Mouse (Mus musculus): ENCODE measurements around the gene Ly6g6d. TPM values are rescaled to one million over a fixed set of nuclear protein-coding genes. Genes with fewer than 3 reads are reported as not detected.

Ly6g6d gene
- total RNA-seq, 1 experiment, result 1.6 TPM

- in situ Hi-C loops (cut with MboI; ENCODE audit: low sequenced_read_pairs in 2 of 2, unreplicated experiment in 2 of 2), result no loop called here
- Histone ChIP-seq H3K4me1 (ENCODE audit: control insufficient read depth in 2 of 2, insufficient read depth in 2 of 2, low read length in 2 of 2, poor library complexity in 1 of 2) (peaks cover 0 to 2% of the 10 kb centered on the region in 2 experiments; a peak in 1 of 4 replicates), H3K36me3 (ENCODE audit: control insufficient read depth, insufficient read depth, low read length, poor library complexity, severe bottlenecking) (peaks cover 4% of the 10 kb centered on the region; the same call in 1 of the 2 replicates), H3K27ac (ENCODE audit: insufficient read depth, low read depth, low read length, poor library complexity, severe bottlenecking) (peak within 1 kb of the TSS; percentile 74; the same call in 1 of the 2 replicates), H3K9ac (ENCODE audit: insufficient read depth, low read depth, low read length, poor library complexity, severe bottlenecking) (peak within 1 kb of the TSS; percentile 97), H3K9me3 (ENCODE audit: control insufficient read depth, insufficient read depth, low read depth, low read length) (no peaks in the 10 kb centered on the region), H3K4me3 (ENCODE audit: insufficient read depth in 1 of 2, low read depth in 1 of 2, low read length in 2 of 2, poor library complexity in 1 of 2, severe bottlenecking in 1 of 2) (peak within 1 kb of the TSS; percentile 74 to 85)
- TF ChIP-seq MAFK (IDR thresholded peaks at IDR 0.05; ENCODE audit: insufficient read depth, low read depth, low read length) (no peak), CHD2 (IDR thresholded peaks at IDR 0.05; ENCODE audit: low read depth, low read length) (no peak), ZNF384 (IDR thresholded peaks at IDR 0.05; ENCODE audit: low read depth, low read length) (0 out of 2 replicates have a peak, but pooled peaks have one; percentile 43), HCFC1 (IDR thresholded peaks at IDR 0.05; ENCODE audit: borderline replicate concordance, insufficient read depth, low read length) (no peak), ZC3H11A (IDR thresholded peaks at IDR 0.05; ENCODE audit: borderline replicate concordance, low read depth, low read length) (no peak)
- peak; percentile 81 for DNase-seq (ENCODE audit: low read depth, low spot score)
These were observed 11.2 kb upstream of the Ly6g6d start, which contains the start of gene Abhd16a for GRCm38 (mm10) chr17:35088825-35089644. Abhd16a (plus strand) TSS chr17:35089263.

GRCm38 (mm10) chr17:35088151-35088550, 10.3 kb upstream of the Ly6g6d start:
- Histone ChIP-seq H3K27ac (ENCODE audit: insufficient read depth, low read depth, low read length, poor library complexity, severe bottlenecking) (no peak overlapping the region), H3K9me3 (ENCODE audit: control insufficient read depth, insufficient read depth, low read depth, low read length) (no peaks in the 10 kb centered on the region), H3K4me3 (ENCODE audit: insufficient read depth in 1 of 2, low read depth in 1 of 2, low read length in 2 of 2, poor library complexity in 1 of 2, severe bottlenecking in 1 of 2) (no peak overlapping the region), H3K36me3 (ENCODE audit: control insufficient read depth, insufficient read depth, low read length, poor library complexity, severe bottlenecking) (peaks cover 4% of the 10 kb centered on the region; the same call in 1 of the 2 replicates), H3K9ac (ENCODE audit: insufficient read depth, low read depth, low read length, poor library complexity, severe bottlenecking) (no peak overlapping the region), H3K4me1 (ENCODE audit: control insufficient read depth in 2 of 2, insufficient read depth in 2 of 2, low read length in 2 of 2, poor library complexity in 1 of 2) (peaks cover 0 to 2% of the 10 kb centered on the region in 2 experiments; a peak in 1 of 4 replicates)
- TF ChIP-seq ZNF384 (IDR thresholded peaks at IDR 0.05; ENCODE audit: low read depth, low read length) (peak; percentile 54), HCFC1 (IDR thresholded peaks at IDR 0.05; ENCODE audit: borderline replicate concordance, insufficient read depth, low read length) (no peak)
- no peak for DNase-seq (ENCODE audit: low read depth, low spot score)
- in situ Hi-C loops (cut with MboI; ENCODE audit: low sequenced_read_pairs in 2 of 2, unreplicated experiment in 2 of 2), result no loop called here

DNA sequence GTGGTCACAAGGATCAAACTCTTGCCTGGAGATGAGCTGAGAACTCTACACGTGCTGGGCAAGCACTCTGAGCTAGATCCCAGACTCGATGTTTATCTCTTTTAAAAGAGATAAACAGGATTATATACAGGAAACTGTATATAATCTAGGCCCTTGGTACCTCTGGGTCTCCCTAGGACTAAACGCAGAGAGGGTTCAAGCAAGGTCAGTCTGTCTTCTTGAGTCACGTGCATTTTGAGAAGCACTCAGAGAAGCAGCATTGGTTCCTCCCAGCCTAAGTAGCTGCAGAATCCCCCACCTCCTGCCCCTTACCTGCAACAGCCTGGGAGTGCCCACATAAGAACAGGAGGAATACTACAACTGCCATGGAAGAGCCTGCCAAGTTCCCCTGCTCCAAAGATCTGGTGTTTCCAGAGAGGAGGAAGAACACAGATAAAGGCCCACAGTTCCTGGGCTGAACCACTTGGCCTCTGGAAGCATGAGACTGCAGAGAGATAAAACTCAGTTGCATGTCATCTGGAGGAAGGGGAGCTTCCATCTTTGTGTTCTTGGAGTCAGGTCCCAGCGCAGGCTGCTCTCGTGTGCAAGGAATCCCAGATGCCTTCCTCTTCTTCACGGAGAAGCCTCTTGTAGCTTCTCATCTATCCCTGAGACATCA, 7.5 kb upstream of the Ly6g6d start, which contains the start of gene Ly6g6f:
Gene Ly6g6f (minus strand): TSS at position 403 of the 658 bp plus-strand sequence.
- in situ Hi-C loops (cut with MboI; ENCODE audit: low sequenced_read_pairs in 2 of 2, unreplicated experiment in 2 of 2), result no loop called here
- TF ChIP-seq HCFC1 (IDR thresholded peaks at IDR 0.05; ENCODE audit: borderline replicate concordance, insufficient read depth, low read length), result no peak
- TF ChIP-seq CHD2 (IDR thresholded peaks at IDR 0.05; ENCODE audit: low read depth, low read length), result no peak
- no peak for TF ChIP-seq MAFK (IDR thresholded peaks at IDR 0.05; ENCODE audit: insufficient read depth, low read depth, low read length)
- TF ChIP-seq ZC3H11A (IDR thresholded peaks at IDR 0.05; ENCODE audit: borderline replicate concordance, low read depth, low read length), result no peak
- TF ChIP-seq ZNF384 (IDR thresholded peaks at IDR 0.05; ENCODE audit: low read depth, low read length), result no peak
- no peak within 1 kb of the TSS for H3K27ac ChIP-seq (ENCODE audit: insufficient read depth, low read depth, low read length, poor library complexity, severe bottlenecking)

GRCm38 (mm10) chr17:35083929-35084497, 6.1 kb upstream of the Ly6g6d start:
- Histone ChIP-seq H3K36me3 (ENCODE audit: control insufficient read depth, insufficient read depth, low read length, poor library complexity, severe bottlenecking) (no peaks in the 10 kb centered on the region), H3K4me1 (ENCODE audit: control insufficient read depth in 2 of 2, insufficient read depth in 2 of 2, low read length in 2 of 2, poor library complexity in 1 of 2) (peaks cover 0 to 5% of the 10 kb centered on the region in 2 experiments; a peak in 2 of 4 replicates), H3K9ac (ENCODE audit: insufficient read depth, low read depth, low read length, poor library complexity, severe bottlenecking) (no peak overlapping the region), H3K27ac (ENCODE audit: insufficient read depth, low read depth, low read length, poor library complexity, severe bottlenecking) (no peak overlapping the region), H3K9me3 (ENCODE audit: control insufficient read depth, insufficient read depth, low read depth, low read length) (no peaks in the 10 kb centered on the region), H3K4me3 (ENCODE audit: insufficient read depth in 1 of 2, low read depth in 1 of 2, low read length in 2 of 2, poor library complexity in 1 of 2, severe bottlenecking in 1 of 2) (no peak overlapping the region)
- TF ChIP-seq ZC3H11A (IDR thresholded peaks at IDR 0.05; ENCODE audit: borderline replicate concordance, low read depth, low read length), result no peak
- TF ChIP-seq ZNF384 (IDR thresholded peaks at IDR 0.05; ENCODE audit: low read depth, low read length), result no peak
- no peak for TF ChIP-seq MAFK (IDR thresholded peaks at IDR 0.05; ENCODE audit: insufficient read depth, low read depth, low read length)
- no peak for TF ChIP-seq CHD2 (IDR thresholded peaks at IDR 0.05; ENCODE audit: low read depth, low read length)
- no peak for TF ChIP-seq HCFC1 (IDR thresholded peaks at IDR 0.05; ENCODE audit: borderline replicate concordance, insufficient read depth, low read length)
- in situ Hi-C loops (cut with MboI; ENCODE audit: low sequenced_read_pairs in 2 of 2, unreplicated experiment in 2 of 2), result no loop called here
- no peak for DNase-seq (ENCODE audit: low read depth, low spot score)

More for the DNA sequence above, 7.5 kb upstream of the Ly6g6d start, which contains the start of gene Ly6g6f:
- Histone ChIP-seq H3K36me3 (ENCODE audit: control insufficient read depth, insufficient read depth, low read length, poor library complexity, severe bottlenecking) (no peaks in the 10 kb centered on the region), H3K9ac (ENCODE audit: insufficient read depth, low read depth, low read length, poor library complexity, severe bottlenecking) (no peak within 1 kb of the TSS), H3K9me3 (ENCODE audit: control insufficient read depth, insufficient read depth, low read depth, low read length) (no peaks in the 10 kb centered on the region), H3K4me3 (ENCODE audit: insufficient read depth in 1 of 2, low read depth in 1 of 2, low read length in 2 of 2, poor library complexity in 1 of 2, severe bottlenecking in 1 of 2) (no peak within 1 kb of the TSS), H3K4me1 (ENCODE audit: control insufficient read depth in 2 of 2, insufficient read depth in 2 of 2, low read length in 2 of 2, poor library complexity in 1 of 2) (peaks cover 0 to 3% of the 10 kb centered on the region in 2 experiments; a peak in 1 of 4 replicates)
- no peak for DNase-seq (ENCODE audit: low read depth, low spot score)
